Mouse (Mus musculus): ENCODE results near the gene Rxfp1. TPM values are rescaled to one million over a fixed set of nuclear protein-coding genes. Genes with fewer than 3 reads are reported as not detected.
"Not testable (repeated sequence)": the region's sequence is repeated elsewhere in the genome, so short reads cannot be mapped to it uniquely, and the experiment has no call there.

Gene Rxfp1
- polyA plus RNA-seq, 1 experiment from 2014 or later = not detected

DNA sequence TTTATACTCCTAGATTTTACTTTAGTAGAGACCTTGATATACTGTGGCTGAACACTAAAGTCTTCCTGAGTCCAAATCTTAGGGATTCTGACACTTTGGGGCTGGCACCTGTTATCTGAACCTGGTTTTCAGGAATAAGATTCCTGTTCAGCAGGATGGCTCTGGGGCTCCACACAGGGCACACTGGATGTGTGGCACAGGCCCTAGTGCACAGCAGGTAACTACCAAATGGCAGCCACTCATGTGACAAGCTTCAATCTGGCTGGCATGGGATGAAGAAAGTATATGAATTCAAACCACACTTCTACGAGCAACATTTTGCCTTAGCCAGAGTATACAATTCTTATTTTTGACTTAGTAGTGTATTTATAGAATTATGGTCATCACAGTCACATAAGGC is 771 bp upstream of the Rxfp1 start:
- Histone ChIP-seq H3K27me3 (ENCODE audit: control insufficient read depth, insufficient read depth, low read depth, low read length) (no peaks in the 10 kb centered on the region), H3K4me2 (ENCODE audit: low read depth, low read length) (no peak overlapping the region), H3K9me3 (replicated peaks; ENCODE audit: control insufficient read depth, low read length) (no peaks in the 10 kb centered on the region), H3K27ac (ENCODE audit: low read length) (no peak overlapping the region), H3K4me1 (ENCODE audit: control insufficient read depth, low read depth, low read length) (no peaks in the 10 kb centered on the region), H3K36me3 (ENCODE audit: control insufficient read depth, insufficient read depth) (no peaks in the 10 kb centered on the region), H3K4me3 (ENCODE audit: low read depth, low read length) (no peak overlapping the region), H3K9ac (ENCODE audit: low read depth, low read length) (no peak overlapping the region)
- 54% methylated on average over 1 of the region's 1 CpGs for WGBS (ENCODE audit: insufficient replicate concordance)
- no peak for ATAC-seq (ENCODE audit: low read depth)

GRCm38 (mm10) chr3:79726506-79727075 is 11.1 kb downstream of the Rxfp1 start:
- H3K27ac ChIP-seq (ENCODE audit: low read length) = no peak overlapping the region
- ATAC-seq (ENCODE audit: low read depth) = no peak
- H3K36me3 ChIP-seq (ENCODE audit: control insufficient read depth, insufficient read depth) = no peaks in the 10 kb centered on the region
- no peak overlapping the region for H3K4me2 ChIP-seq (ENCODE audit: low read depth, low read length)
- H3K9me3 ChIP-seq (replicated peaks; ENCODE audit: control insufficient read depth, low read length) = no peaks in the 10 kb centered on the region
- H3K4me1 ChIP-seq (ENCODE audit: control insufficient read depth, low read depth, low read length) = no peaks in the 10 kb centered on the region
- WGBS (ENCODE audit: insufficient replicate concordance) = 60% methylated on average over 14 of the region's 14 CpGs
- no peak overlapping the region for H3K9ac ChIP-seq (ENCODE audit: low read depth, low read length)
- no peaks in the 10 kb centered on the region for H3K27me3 ChIP-seq (ENCODE audit: control insufficient read depth, insufficient read depth, low read depth, low read length)
- H3K4me3 ChIP-seq (ENCODE audit: low read depth, low read length) = no peak overlapping the region

- H3K27ac ChIP-seq (ENCODE audit: low read length) = 0 out of 2 replicates have a peak overlapping the region, but pooled peaks have one; percentile 43
- H3K9me3 ChIP-seq (replicated peaks; ENCODE audit: control insufficient read depth, low read length) = no peaks in the 10 kb centered on the region
- WGBS (ENCODE audit: insufficient replicate concordance) = 42% methylated on average over 4 of the region's 4 CpGs
- H3K36me3 ChIP-seq (ENCODE audit: control insufficient read depth, insufficient read depth) = no peaks in the 10 kb centered on the region
- no peaks in the 10 kb centered on the region for H3K27me3 ChIP-seq (ENCODE audit: control insufficient read depth, insufficient read depth, low read depth, low read length)
- no peak overlapping the region for H3K4me3 ChIP-seq (ENCODE audit: low read depth, low read length)
- H3K9ac ChIP-seq (ENCODE audit: low read depth, low read length) = no peak overlapping the region
- no peaks in the 10 kb centered on the region for H3K4me1 ChIP-seq (ENCODE audit: control insufficient read depth, low read depth, low read length)
- ATAC-seq (ENCODE audit: low read depth) = peak; percentile 87
- 0 out of 2 replicates have a peak overlapping the region, but pooled peaks have one; percentile 4 for H3K4me2 ChIP-seq (ENCODE audit: low read depth, low read length)
Observed at GRCm38 (mm10) chr3:79720756-79721484, 16.8 kb downstream of the Rxfp1 start.

DNA sequence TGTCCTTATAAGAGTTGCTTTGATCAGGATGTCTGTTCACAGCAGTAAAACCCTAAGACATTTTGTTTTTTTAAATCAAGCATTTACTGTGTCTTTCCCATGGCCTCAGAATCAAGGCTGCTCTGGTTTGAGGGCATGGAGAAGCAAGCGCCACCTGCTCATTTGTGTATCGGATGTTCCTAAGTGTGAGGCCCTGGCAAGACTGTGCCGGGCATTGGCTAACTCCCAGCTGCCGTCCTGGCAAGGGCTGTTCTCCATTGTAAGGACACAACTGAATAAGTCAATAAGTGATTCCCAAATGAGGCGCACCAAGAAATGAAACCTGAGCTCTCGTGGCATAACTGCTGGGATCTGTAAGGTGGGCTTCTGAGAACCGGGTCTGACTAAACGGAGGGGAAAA is 31.2 kb downstream of the Rxfp1 start:
- H3K36me3 ChIP-seq (ENCODE audit: control insufficient read depth, insufficient read depth) = no peaks in the 10 kb centered on the region
- H3K9ac ChIP-seq (ENCODE audit: low read depth, low read length) = no peak overlapping the region
- H3K4me2 ChIP-seq (ENCODE audit: low read depth, low read length) = no peak overlapping the region
- 77% methylated on average over 8 of the region's 8 CpGs for WGBS (ENCODE audit: insufficient replicate concordance)
- no peak for ATAC-seq (ENCODE audit: low read depth)
- no peaks in the 10 kb centered on the region for H3K27me3 ChIP-seq (ENCODE audit: control insufficient read depth, insufficient read depth, low read depth, low read length)
- H3K4me1 ChIP-seq (ENCODE audit: control insufficient read depth, low read depth, low read length) = no peaks in the 10 kb centered on the region
- H3K9me3 ChIP-seq (replicated peaks; ENCODE audit: control insufficient read depth, low read length) = no peaks in the 10 kb centered on the region
- no peak overlapping the region for H3K4me3 ChIP-seq (ENCODE audit: low read depth, low read length)
- no peak overlapping the region for H3K27ac ChIP-seq (ENCODE audit: low read length)

DNA sequence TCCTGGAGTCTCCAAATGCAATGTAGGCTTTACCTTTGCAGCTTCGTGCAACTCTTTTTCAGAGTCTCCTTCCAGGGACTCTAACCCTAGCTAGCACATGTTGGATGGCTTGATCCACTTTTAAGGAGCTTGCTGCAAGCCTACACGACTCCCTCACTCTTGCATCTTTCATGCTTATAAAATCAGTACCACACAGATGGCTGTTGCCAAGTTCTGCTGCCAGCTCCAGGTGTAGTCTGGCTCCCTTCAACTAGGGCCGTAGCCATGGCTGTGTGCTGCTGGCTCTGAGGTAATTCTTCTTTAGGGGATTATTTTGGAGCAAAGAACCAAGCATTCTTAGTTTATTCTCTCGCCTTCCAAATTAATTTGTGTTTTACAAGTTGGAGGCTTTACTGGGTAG is 34.5 kb downstream of the Rxfp1 start:
- H3K27me3 ChIP-seq (ENCODE audit: control insufficient read depth, insufficient read depth, low read depth, low read length) = no peaks in the 10 kb centered on the region
- H3K9ac ChIP-seq (ENCODE audit: low read depth, low read length) = no peak overlapping the region
- H3K27ac ChIP-seq (ENCODE audit: low read length) = no peak overlapping the region
- H3K36me3 ChIP-seq (ENCODE audit: control insufficient read depth, insufficient read depth) = no peaks in the 10 kb centered on the region
- no peaks in the 10 kb centered on the region for H3K4me1 ChIP-seq (ENCODE audit: control insufficient read depth, low read depth, low read length)
- no peak overlapping the region for H3K4me3 ChIP-seq (ENCODE audit: low read depth, low read length)
- no peak overlapping the region for H3K4me2 ChIP-seq (ENCODE audit: low read depth, low read length)
- WGBS (ENCODE audit: insufficient replicate concordance) = 53% methylated on average over 4 of the region's 4 CpGs
- H3K9me3 ChIP-seq (replicated peaks; ENCODE audit: control insufficient read depth, low read length) = no peaks in the 10 kb centered on the region
- ATAC-seq (ENCODE audit: low read depth) = no peak

DNA sequence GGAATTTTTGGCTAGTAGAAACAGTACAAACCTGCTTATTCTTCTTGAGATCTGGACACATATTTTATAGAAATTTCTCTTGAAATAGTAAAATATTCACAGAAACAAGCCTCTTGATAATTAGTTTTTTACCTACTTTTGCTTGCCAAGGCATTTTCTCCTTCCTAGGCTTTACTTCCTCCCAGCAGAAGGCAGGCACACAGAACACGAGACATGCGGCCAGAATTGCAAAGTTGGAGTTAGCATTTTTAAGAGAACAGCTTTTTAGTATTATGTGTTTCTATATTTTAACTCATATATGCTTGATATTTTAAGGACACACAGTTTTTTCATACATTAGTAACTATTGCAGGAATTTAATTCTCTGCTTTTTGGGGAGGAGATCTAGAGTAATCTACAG is 45.7 kb downstream of the Rxfp1 start:
- ATAC-seq (ENCODE audit: low read depth) = no peak
- Histone ChIP-seq H3K9ac (ENCODE audit: low read depth, low read length) (no peak overlapping the region), H3K4me1 (ENCODE audit: control insufficient read depth, low read depth, low read length) (no peaks in the 10 kb centered on the region), H3K4me2 (ENCODE audit: low read depth, low read length) (no peak overlapping the region), H3K9me3 (replicated peaks; ENCODE audit: control insufficient read depth, low read length) (no peaks in the 10 kb centered on the region), H3K27me3 (ENCODE audit: control insufficient read depth, insufficient read depth, low read depth, low read length) (no peaks in the 10 kb centered on the region), H3K4me3 (ENCODE audit: low read depth, low read length) (no peak overlapping the region), H3K36me3 (ENCODE audit: control insufficient read depth, insufficient read depth) (no peaks in the 10 kb centered on the region), H3K27ac (ENCODE audit: low read length) (no peak overlapping the region)
- 69% methylated on average over 2 of the region's 2 CpGs for WGBS (ENCODE audit: insufficient replicate concordance)

GRCm38 (mm10) chr3:79690111-79690651 is 47.5 kb downstream of the Rxfp1 start:
- Histone ChIP-seq H3K9me3 (replicated peaks; ENCODE audit: control insufficient read depth, low read length) (no peaks in the 10 kb centered on the region), H3K36me3 (ENCODE audit: control insufficient read depth, insufficient read depth) (no peaks in the 10 kb centered on the region), H3K4me1 (ENCODE audit: control insufficient read depth, low read depth, low read length) (no peaks in the 10 kb centered on the region), H3K27ac (ENCODE audit: low read length) (no peak overlapping the region), H3K4me2 (ENCODE audit: low read depth, low read length) (no peak overlapping the region), H3K27me3 (ENCODE audit: control insufficient read depth, insufficient read depth, low read depth, low read length) (no peaks in the 10 kb centered on the region), H3K4me3 (ENCODE audit: low read depth, low read length) (no peak overlapping the region), H3K9ac (ENCODE audit: low read depth, low read length) (no peak overlapping the region)
- WGBS (ENCODE audit: insufficient replicate concordance) = 42% methylated on average over 9 of the region's 9 CpGs
- ATAC-seq (ENCODE audit: low read depth) = no peak

GRCm38 (mm10) chr3:79688101-79688500 is 49.6 kb downstream of the Rxfp1 start:
- not testable (repeated sequence) for ATAC-seq (ENCODE audit: low read depth); H3K4me3 ChIP-seq (ENCODE audit: low read depth, low read length); H3K36me3 ChIP-seq (ENCODE audit: control insufficient read depth, insufficient read depth); H3K9me3 ChIP-seq (replicated peaks; ENCODE audit: control insufficient read depth, low read length); H3K27me3 ChIP-seq (ENCODE audit: control insufficient read depth, insufficient read depth, low read depth, low read length); H3K9ac ChIP-seq (ENCODE audit: low read depth, low read length); H3K4me1 ChIP-seq (ENCODE audit: control insufficient read depth, low read depth, low read length); H3K4me2 ChIP-seq (ENCODE audit: low read depth, low read length); H3K27ac ChIP-seq (ENCODE audit: low read length)
- 57% methylated on average over 4 of the region's 4 CpGs for WGBS (ENCODE audit: insufficient replicate concordance)

DNA sequence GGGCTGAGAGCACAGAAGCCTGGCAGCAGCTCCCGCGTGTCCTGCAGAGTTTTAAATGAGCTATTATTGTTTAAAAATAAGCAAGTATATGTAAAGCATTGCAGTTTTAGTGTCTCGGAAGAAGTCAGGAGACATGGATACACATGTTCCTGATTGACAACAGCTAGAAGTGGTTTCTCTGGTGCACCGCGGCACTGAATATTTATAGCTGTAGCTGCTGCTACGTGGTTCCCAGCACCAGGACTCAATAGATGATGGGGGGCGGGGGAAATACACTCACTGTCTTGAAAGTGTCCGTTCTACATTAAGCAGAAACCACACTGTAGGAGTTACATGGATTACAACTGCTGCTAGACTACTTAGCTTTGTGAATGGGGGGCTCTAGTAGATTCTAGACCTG is 54.2 kb downstream of the Rxfp1 start:
- Histone ChIP-seq H3K4me2 (ENCODE audit: low read depth, low read length) (no peak overlapping the region), H3K4me3 (ENCODE audit: low read depth, low read length) (no peak overlapping the region), H3K27me3 (ENCODE audit: control insufficient read depth, insufficient read depth, low read depth, low read length) (no peaks in the 10 kb centered on the region), H3K4me1 (ENCODE audit: control insufficient read depth, low read depth, low read length) (no peaks in the 10 kb centered on the region), H3K9me3 (replicated peaks; ENCODE audit: control insufficient read depth, low read length) (no peaks in the 10 kb centered on the region), H3K9ac (ENCODE audit: low read depth, low read length) (no peak overlapping the region), H3K36me3 (ENCODE audit: control insufficient read depth, insufficient read depth) (no peaks in the 10 kb centered on the region), H3K27ac (ENCODE audit: low read length) (no peak overlapping the region)
- WGBS (ENCODE audit: insufficient replicate concordance) = 62% methylated on average over 8 of the region's 8 CpGs
- no peak for ATAC-seq (ENCODE audit: low read depth)
